Mouse (Mus musculus): ENCODE measurements around the gene Olfr1199. TPM values are rescaled to one million over a fixed set of nuclear protein-coding genes. Genes with fewer than 3 reads are reported as not detected.

Gene Olfr1199
- total RNA-seq (2014; fragmentation: Nextera tagmentation) (not detected in 2 replicates), total RNA-seq (2017) (not detected in 2 replicates)

- no peak for ATAC-seq (replicated peaks; ENCODE audit: poor library complexity, severe bottlenecking)
Observed at GRCm38 (mm10) chr2:88760369-88760768, at the start of gene Olfr1199. Olfr1199 (minus strand) TSS chr2:88760469.

GRCm38 (mm10) chr2:88792736-88793135, 32.5 kb upstream of the Olfr1199 start, which contains the start of gene Olfr1201:
Olfr1201 (plus strand) TSS chr2:88793036.
- ATAC-seq (replicated peaks; ENCODE audit: poor library complexity, severe bottlenecking): no peak

GRCm38 (mm10) chr2:88770388-88770787, 10.1 kb upstream of the Olfr1199 start, which contains the start of gene Olfr1200:
Olfr1200 (minus strand) TSS chr2:88770488.
- ATAC-seq (replicated peaks; ENCODE audit: poor library complexity, severe bottlenecking): no peak

- ATAC-seq (replicated peaks; ENCODE audit: poor library complexity, severe bottlenecking): no peak
Observed at GRCm38 (mm10) chr2:88751270-88751669, 9.0 kb downstream of the Olfr1199 start, which contains the start of gene Olfr1198. Olfr1198 (minus strand) TSS chr2:88751370.

GRCm38 (mm10) chr2:88743379-88743778, 16.9 kb downstream of the Olfr1199 start:
- ATAC-seq (replicated peaks; ENCODE audit: poor library complexity, severe bottlenecking): no peak

- ATAC-seq (replicated peaks; ENCODE audit: poor library complexity, severe bottlenecking): no peak
Observed at GRCm38 (mm10) chr2:88732266-88732665, 28.0 kb downstream of the Olfr1199 start, which contains the start of gene Olfr1197. Olfr1197 (minus strand) TSS chr2:88732366.

- no peak for ATAC-seq (replicated peaks; ENCODE audit: poor library complexity, severe bottlenecking)
Observed at GRCm38 (mm10) chr2:88704497-88704896, 55.8 kb downstream of the Olfr1199 start, which contains the start of gene Olfr1196. Olfr1196 (minus strand) TSS chr2:88704597.

Other genes starting within 250 kb of the Olfr1199 start
- gene Olfr1186, start 241.9 kb downstream of the Olfr1199 start, total RNA-seq (2014; fragmentation: Nextera tagmentation): not detected in 2 replicates
- not detected in 2 replicates for gene Olfr1186, start 241.9 kb downstream of the Olfr1199 start, total RNA-seq (2017)
- gene Olfr1188, start 203.5 kb downstream of the Olfr1199 start, total RNA-seq (2014; fragmentation: Nextera tagmentation): not detected in 2 replicates
- gene Olfr1188, start 203.5 kb downstream of the Olfr1199 start, total RNA-seq (2017): not detected in 2 replicates
- gene Olfr1189, start 174.0 kb downstream of the Olfr1199 start, total RNA-seq (2014; fragmentation: Nextera tagmentation): not detected in 2 replicates
- gene Olfr1189, start 174.0 kb downstream of the Olfr1199 start, total RNA-seq (2017): not detected in 2 replicates
- not detected in 2 replicates for gene Olfr1191-ps1, start 119.9 kb downstream of the Olfr1199 start, total RNA-seq (2014; fragmentation: Nextera tagmentation)
- gene Olfr1191-ps1, start 119.9 kb downstream of the Olfr1199 start, total RNA-seq (2017): not detected in 2 replicates
- gene Olfr1192-ps1, start 112.0 kb downstream of the Olfr1199 start, total RNA-seq (2014; fragmentation: Nextera tagmentation): not detected in 2 replicates
- not detected in 2 replicates for gene Olfr1192-ps1, start 112.0 kb downstream of the Olfr1199 start, total RNA-seq (2017)
- not detected in 2 replicates for gene Olfr1193, start 84.8 kb downstream of the Olfr1199 start, total RNA-seq (2014; fragmentation: Nextera tagmentation)
- not detected in 2 replicates for gene Olfr1193, start 84.8 kb downstream of the Olfr1199 start, total RNA-seq (2017)
- gene Olfr1195, start 71.3 kb downstream of the Olfr1199 start, total RNA-seq (2014; fragmentation: Nextera tagmentation): not detected in 2 replicates
- gene Olfr1195, start 71.3 kb downstream of the Olfr1199 start, total RNA-seq (2017): not detected in 2 replicates
- gene Olfr1196, start 55.9 kb downstream of the Olfr1199 start, total RNA-seq (2014; fragmentation: Nextera tagmentation): not detected in 2 replicates
- not detected in 2 replicates for gene Olfr1196, start 55.9 kb downstream of the Olfr1199 start, total RNA-seq (2017)
- gene Olfr1197, start 28.1 kb downstream of the Olfr1199 start, total RNA-seq (2014; fragmentation: Nextera tagmentation): not detected in 2 replicates
- not detected in 2 replicates for gene Olfr1197, start 28.1 kb downstream of the Olfr1199 start, total RNA-seq (2017)
- gene Olfr1198, start 9.1 kb downstream of the Olfr1199 start, total RNA-seq (2014; fragmentation: Nextera tagmentation): not detected in 2 replicates
- not detected in 2 replicates for gene Olfr1198, start 9.1 kb downstream of the Olfr1199 start, total RNA-seq (2017)
- gene Olfr1200, start 10.0 kb upstream of the Olfr1199 start, total RNA-seq (2014; fragmentation: Nextera tagmentation): not detected in 2 replicates
- gene Olfr1200, start 10.0 kb upstream of the Olfr1199 start, total RNA-seq (2017): not detected in 2 replicates
- gene Olfr1201, start 32.6 kb upstream of the Olfr1199 start, total RNA-seq (2014; fragmentation: Nextera tagmentation): not detected in 2 replicates
- gene Olfr1201, start 32.6 kb upstream of the Olfr1199 start, total RNA-seq (2017): not detected in 2 replicates
- gene Olfr1202, start 54.0 kb upstream of the Olfr1199 start, total RNA-seq (2014; fragmentation: Nextera tagmentation): not detected in 2 replicates
- gene Olfr1202, start 54.0 kb upstream of the Olfr1199 start, total RNA-seq (2017): not detected in 2 replicates
- not detected in 2 replicates for gene Olfr1205, start 69.3 kb upstream of the Olfr1199 start, total RNA-seq (2014; fragmentation: Nextera tagmentation)
- not detected in 2 replicates for gene Olfr1205, start 69.3 kb upstream of the Olfr1199 start, total RNA-seq (2017)
- not detected in 2 replicates for gene Olfr1204, start 88.8 kb upstream of the Olfr1199 start, total RNA-seq (2014; fragmentation: Nextera tagmentation)
- not detected in 2 replicates for gene Olfr1204, start 88.8 kb upstream of the Olfr1199 start, total RNA-seq (2017)
- not detected in 2 replicates for gene Olfr1206, start 102.8 kb upstream of the Olfr1199 start, total RNA-seq (2014; fragmentation: Nextera tagmentation)
- gene Olfr1206, start 102.8 kb upstream of the Olfr1199 start, total RNA-seq (2017): not detected in 2 replicates
- gene Olfr1208, start 141.8 kb upstream of the Olfr1199 start, total RNA-seq (2014; fragmentation: Nextera tagmentation): not detected in 2 replicates
- gene Olfr1208, start 141.8 kb upstream of the Olfr1199 start, total RNA-seq (2017): not detected in 2 replicates
- not detected in 2 replicates for gene Olfr1209, start 154.7 kb upstream of the Olfr1199 start, total RNA-seq (2014; fragmentation: Nextera tagmentation)
- gene Olfr1209, start 154.7 kb upstream of the Olfr1199 start, total RNA-seq (2017): not detected in 2 replicates
- not detected in 2 replicates for gene Olfr1211, start 177.6 kb upstream of the Olfr1199 start, total RNA-seq (2014; fragmentation: Nextera tagmentation)
- not detected in 2 replicates for gene Olfr1211, start 177.6 kb upstream of the Olfr1199 start, total RNA-seq (2017)
- gene Olfr1212, start 193.5 kb upstream of the Olfr1199 start, total RNA-seq (2014; fragmentation: Nextera tagmentation): not detected in 2 replicates
- not detected in 2 replicates for gene Olfr1212, start 193.5 kb upstream of the Olfr1199 start, total RNA-seq (2017)
- not detected in 2 replicates for gene Gm13762, start 219.8 kb upstream of the Olfr1199 start, total RNA-seq (2014; fragmentation: Nextera tagmentation)
- not detected in 2 replicates for gene Gm13762, start 219.8 kb upstream of the Olfr1199 start, total RNA-seq (2017)
- gene Olfr1214, start 232.2 kb upstream of the Olfr1199 start, total RNA-seq (2014; fragmentation: Nextera tagmentation): not detected in 2 replicates
- gene Olfr1214, start 232.2 kb upstream of the Olfr1199 start, total RNA-seq (2017): not detected in 2 replicates
- gene Olfr1215, start 246.5 kb upstream of the Olfr1199 start, total RNA-seq (2014; fragmentation: Nextera tagmentation): not detected in 2 replicates
- gene Olfr1215, start 246.5 kb upstream of the Olfr1199 start, total RNA-seq (2017): not detected in 2 replicates